Mouse (Mus musculus) right cerebral cortex, postnatal 4 days (tissue): Measurements from ENCODE around the gene Fam193b.

Source experiments
- DNase-seq: peaks from one replicate; pipeline ENCODE4 v3.0.0-alpha.2; 2022

Fam193b gene

GRCm38 (mm10) chr13:55525733-55526553, 45.0 kb downstream of the Fam193b start:
- DNase-seq = no peak

- DNase-seq = no peak
Observed at GRCm38 (mm10) chr13:55523951-55524600, 46.8 kb downstream of the Fam193b start.

GRCm38 (mm10) chr13:55523278-55523677, 47.6 kb downstream of the Fam193b start:
- DNase-seq = no peak

GRCm38 (mm10) chr13:55522730-55523129, 48.2 kb downstream of the Fam193b start:
- no peak for DNase-seq

- DNase-seq = no peak
Observed at GRCm38 (mm10) chr13:55519606-55520005, 51.3 kb downstream of the Fam193b start.

- DNase-seq = peak; percentile 98
Observed at GRCm38 (mm10) chr13:55516955-55517354, 54.0 kb downstream of the Fam193b start.

- no peak for DNase-seq
Observed at GRCm38 (mm10) chr13:55513828-55514227, 57.1 kb downstream of the Fam193b start.

- DNase-seq = peak; percentile 86
Observed at GRCm38 (mm10) chr13:55513111-55513748, 57.7 kb downstream of the Fam193b start, which contains the start of gene Pdlim7. Gene Pdlim7 (minus strand): TSS chr13:55513676.

- peak; percentile 43 for DNase-seq
Observed at GRCm38 (mm10) chr13:55512379-55513031, 58.4 kb downstream of the Fam193b start.

GRCm38 (mm10) chr13:55511492-55511861, 59.4 kb downstream of the Fam193b start:
- no peak for DNase-seq

GRCm38 (mm10) chr13:55510668-55511491, 60.0 kb downstream of the Fam193b start:
- peak; percentile 41 for DNase-seq

- DNase-seq = no peak
Observed at GRCm38 (mm10) chr13:55510332-55510667, 60.6 kb downstream of the Fam193b start.

GRCm38 (mm10) chr13:55508531-55508930, 62.4 kb downstream of the Fam193b start:
- DNase-seq = no peak

GRCm38 (mm10) chr13:55507877-55508276, 63.0 kb downstream of the Fam193b start:
- no peak for DNase-seq

- DNase-seq = no peak
Observed at GRCm38 (mm10) chr13:55506697-55507096, 64.2 kb downstream of the Fam193b start.

- DNase-seq = no peak
Observed at GRCm38 (mm10) chr13:55505810-55506209, 65.1 kb downstream of the Fam193b start.

- no peak for DNase-seq
Observed at GRCm38 (mm10) chr13:55504390-55504789, 66.5 kb downstream of the Fam193b start.

- no peak for DNase-seq
Observed at GRCm38 (mm10) chr13:55502405-55502804, 68.5 kb downstream of the Fam193b start.

- no peak for DNase-seq
Observed at GRCm38 (mm10) chr13:55500575-55500974, 70.3 kb downstream of the Fam193b start.

- no peak for DNase-seq
Observed at GRCm38 (mm10) chr13:55498906-55499305, 72.0 kb downstream of the Fam193b start.

- no peak for DNase-seq
Observed at GRCm38 (mm10) chr13:55496661-55497060, 74.3 kb downstream of the Fam193b start.

- no peak for DNase-seq
Observed at GRCm38 (mm10) chr13:55495702-55496101, 75.2 kb downstream of the Fam193b start.
